Mouse (Mus musculus) ES-Bruce4 (cell line): ENCODE results near the gene Gadd45g. TPM values are rescaled to one million over a fixed set of nuclear protein-coding genes. Genes with fewer than 3 reads are reported as not detected.

ENCODE experiments used
- H3K27ac ChIP-seq: 2 replicates; pipeline ENCODE4 v1.5.1; 2012; ENCODE audit warnings: low read length, inconsistent platforms; ENCODE audit not compliant: insufficient read depth
- H3K27me3 ChIP-seq: 2 replicates; pipeline ENCODE4 v1.6.1; 2012; ENCODE audit warnings: mild to moderate bottlenecking, low read length, inconsistent platforms; ENCODE audit not compliant: control insufficient read depth, poor library complexity, insufficient read depth, severe bottlenecking
- H3K36me3 ChIP-seq: 2 replicates; pipeline ENCODE4 v1.6.1; 2012; ENCODE audit warnings: inconsistent platforms, mild to moderate bottlenecking, low read length, moderate library complexity; ENCODE audit not compliant: control insufficient read depth, poor library complexity, insufficient read depth, severe bottlenecking
- H3K4me1 ChIP-seq: one replicate; pipeline ENCODE4 v1.8.1; 2011; ENCODE audit warnings: low read length; ENCODE audit not compliant: control insufficient read depth, insufficient read depth
- H3K4me3 ChIP-seq: 2 replicates; pipeline ENCODE4 v1.5.1; 2011; ENCODE audit warnings: low read depth, mild to moderate bottlenecking, low read length
- H3K9ac ChIP-seq: 2 replicates; pipeline ENCODE4 v1.6.1; 2012; ENCODE audit warnings: low read depth, mild to moderate bottlenecking, inconsistent platforms; ENCODE audit not compliant: poor library complexity, severe bottlenecking
- H3K9me3 ChIP-seq: replicated peaks from 2 replicates; pipeline ENCODE4 v1.6.1; 2012; ENCODE audit warnings: mild to moderate bottlenecking, low read length, inconsistent platforms; ENCODE audit not compliant: control insufficient read depth, poor library complexity, insufficient read depth, severe bottlenecking
- CTCF ChIP-seq: IDR thresholded peaks from one replicate; pipeline ENCODE4 v1.8.1; 2011; ENCODE audit warnings: low read depth, low read length
- EP300 ChIP-seq: IDR thresholded peaks from 2 replicates; pipeline ENCODE4 v1.6.1; 2011; ENCODE audit warnings: low read depth, low read length; ENCODE audit not compliant: insufficient read depth
- POLR2A ChIP-seq: IDR thresholded peaks from one replicate; pipeline ENCODE4 v1.8.1; 2011; ENCODE audit warnings: low read length; ENCODE audit not compliant: insufficient read depth
- polyA plus RNA-seq: library from polyadenylated mRNA; stranded (reverse); fragments of >200 nt; gene quantifications from 2 replicates; pipeline ENCODE4 v1.2.4, GENCODE M21; 2011; ENCODE audit warnings: low read depth; ENCODE audit not compliant: missing spikeins, insufficient read depth, insufficient read length

Gene Gadd45g
- polyA plus RNA-seq, 1 experiment = 6.4 TPM

DNA sequence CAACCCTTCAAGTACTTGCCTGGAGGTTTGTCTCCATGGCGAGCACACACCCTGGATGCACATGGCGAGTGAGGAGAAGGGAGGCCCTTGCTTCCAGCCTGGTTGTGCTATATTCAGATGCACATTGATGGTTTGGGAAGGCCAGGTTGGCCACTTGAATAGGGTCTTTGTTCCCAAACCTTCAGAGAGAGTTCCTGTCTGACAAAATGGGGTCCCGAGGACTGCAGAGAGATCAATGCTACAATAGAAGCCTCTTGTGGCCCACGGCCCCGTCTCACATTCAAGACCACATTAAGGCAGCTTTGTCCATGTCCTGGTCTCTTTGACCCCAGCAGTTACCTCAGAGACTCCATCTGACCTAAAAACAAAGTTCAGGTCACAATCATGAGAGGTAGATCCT is 27.3 kb downstream of the Gadd45g start:
- TF ChIP-seq EP300 (no peak), CTCF (no peak), POLR2A (no peak)
- Histone ChIP-seq H3K27ac (no peak overlapping the region), H3K4me1 (no peaks in the 10 kb centered on the region), H3K36me3 (no peaks in the 10 kb centered on the region), H3K9ac (no peak overlapping the region), H3K4me3 (no peak overlapping the region), H3K9me3 (no peaks in the 10 kb centered on the region), H3K27me3 (no peaks in the 10 kb centered on the region)

DNA sequence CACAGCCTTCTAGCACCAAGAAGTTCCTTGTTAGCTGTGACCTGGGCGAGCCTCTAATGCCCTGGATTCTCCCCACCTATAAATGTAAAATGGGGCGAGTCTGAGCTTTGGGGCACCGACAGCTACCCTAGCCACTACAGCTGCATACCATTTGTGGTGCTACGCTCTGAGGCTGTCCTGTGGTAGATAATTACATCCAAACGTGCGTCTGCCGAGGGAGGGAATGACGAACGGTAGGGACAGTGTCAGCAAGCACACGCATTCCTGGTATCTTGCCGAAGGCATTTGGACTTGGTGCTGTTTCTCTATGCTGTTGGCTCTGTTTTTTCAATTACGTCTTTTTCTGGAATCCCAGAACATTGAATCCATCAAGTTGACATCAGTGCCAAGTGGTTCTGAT is 29.7 kb downstream of the Gadd45g start:
- no peaks in the 10 kb centered on the region for H3K9me3 ChIP-seq
- no peak overlapping the region for H3K27ac ChIP-seq
- no peaks in the 10 kb centered on the region for H3K27me3 ChIP-seq
- H3K4me1 ChIP-seq = no peaks in the 10 kb centered on the region
- no peak for TF ChIP-seq EP300
- TF ChIP-seq CTCF = no peak
- no peak for TF ChIP-seq POLR2A
- no peak overlapping the region for H3K4me3 ChIP-seq
- no peaks in the 10 kb centered on the region for H3K36me3 ChIP-seq
- H3K9ac ChIP-seq = no peak overlapping the region

DNA sequence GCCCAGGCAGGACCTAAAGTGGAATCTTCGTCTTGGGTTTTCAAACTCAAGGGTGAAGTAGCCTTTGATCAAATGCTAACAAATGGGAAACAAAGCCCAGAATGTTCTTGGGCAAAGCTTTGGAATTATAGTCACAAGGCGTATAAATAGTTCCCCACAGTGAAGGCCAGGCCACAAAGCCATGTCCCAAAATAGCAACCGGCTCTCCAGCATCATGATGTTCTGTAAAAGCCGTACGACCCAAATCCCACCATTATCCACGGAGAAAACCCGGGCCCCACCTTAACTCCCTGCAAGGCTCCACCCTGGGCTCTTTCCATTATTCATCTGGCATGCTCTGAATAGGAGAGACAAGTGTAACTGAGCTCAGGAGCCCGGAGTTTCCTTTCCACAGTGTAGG is 32.3 kb downstream of the Gadd45g start:
- TF ChIP-seq POLR2A = no peak
- TF ChIP-seq EP300 = no peak
- TF ChIP-seq CTCF = no peak
- Histone ChIP-seq H3K27me3 (no peaks in the 10 kb centered on the region), H3K27ac (no peak overlapping the region), H3K4me3 (no peak overlapping the region), H3K9ac (no peak overlapping the region), H3K4me1 (no peaks in the 10 kb centered on the region), H3K9me3 (no peaks in the 10 kb centered on the region), H3K36me3 (no peaks in the 10 kb centered on the region)

DNA sequence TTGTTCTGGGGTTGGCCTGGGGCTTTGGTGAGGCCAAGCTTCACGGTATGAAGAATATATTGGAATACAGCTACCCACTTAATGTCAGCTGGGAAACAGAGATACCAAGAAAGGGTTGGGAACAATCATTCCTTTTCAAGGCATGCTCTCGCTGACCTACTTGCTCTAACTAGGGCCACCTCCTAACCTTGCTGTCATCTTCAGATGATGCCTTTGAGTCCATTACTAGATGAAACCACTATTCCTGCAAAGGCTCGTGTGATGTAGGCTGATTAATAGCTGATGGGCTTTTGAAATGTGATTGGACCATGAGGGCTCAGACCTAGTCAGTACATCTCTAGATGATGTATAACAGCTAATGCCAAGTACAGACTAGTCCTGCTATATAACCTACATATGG is 33.1 kb downstream of the Gadd45g start:
- Histone ChIP-seq H3K9ac (no peak overlapping the region), H3K27ac (no peak overlapping the region), H3K9me3 (no peaks in the 10 kb centered on the region), H3K4me3 (no peak overlapping the region), H3K27me3 (no peaks in the 10 kb centered on the region), H3K4me1 (no peaks in the 10 kb centered on the region), H3K36me3 (no peaks in the 10 kb centered on the region)
- TF ChIP-seq POLR2A (no peak), CTCF (no peak), EP300 (no peak)

- H3K9me3 ChIP-seq = no peaks in the 10 kb centered on the region
- no peaks in the 10 kb centered on the region for H3K4me1 ChIP-seq
- no peak overlapping the region for H3K9ac ChIP-seq
- H3K27me3 ChIP-seq = no peaks in the 10 kb centered on the region
- no peaks in the 10 kb centered on the region for H3K36me3 ChIP-seq
- H3K27ac ChIP-seq = no peak overlapping the region
- H3K4me3 ChIP-seq = no peak overlapping the region
- TF ChIP-seq CTCF (no peak), EP300 (no peak), POLR2A (no peak)
These were observed 33.5 kb downstream of the Gadd45g start for GRCm38 (mm10) chr13:51880019-51880418.

- TF ChIP-seq CTCF (no peak), EP300 (no peak), POLR2A (no peak)
- Histone ChIP-seq H3K27me3 (no peaks in the 10 kb centered on the region), H3K9me3 (no peaks in the 10 kb centered on the region), H3K27ac (no peak overlapping the region), H3K4me3 (no peak overlapping the region), H3K9ac (no peak overlapping the region), H3K4me1 (no peaks in the 10 kb centered on the region), H3K36me3 (no peaks in the 10 kb centered on the region)
These were observed 35.0 kb downstream of the Gadd45g start for GRCm38 (mm10) chr13:51881271-51882128.
